Mouse (Mus musculus): ENCODE results near the gene Zfp78.

- TF ChIP-seq CTCF (IDR thresholded peaks at IDR 0.05; ENCODE audit: borderline replicate concordance, extremely low read depth, insufficient read depth, insufficient read length): no peak
- no peak for TF ChIP-seq POLR2A (IDR thresholded peaks at IDR 0.05; ENCODE audit: borderline replicate concordance, extremely low read depth, insufficient read depth, insufficient read length, poor library complexity, severe bottlenecking)
These were observed 2.5 kb upstream of the Zfp78 start for GRCm38 (mm10) chr7:6360477-6361060.
